Mouse (Mus musculus) cortical plate, adult 2 months (tissue): ENCODE data around the gene Kdm6b. TPM values are rescaled to one million over a fixed set of nuclear protein-coding genes. Genes with fewer than 3 reads are reported as not detected.

ENCODE experiments used
- H3K27ac ChIP-seq: fragments of 200-500 bp; 2 replicates; pipeline ENCODE4 v1.5.1; 2012; ENCODE audit warnings: low read length, control low read depth, inconsistent platforms; ENCODE audit not compliant: insufficient read depth
- H3K4me1 ChIP-seq: fragments of 200-500 bp; 2 replicates; pipeline ENCODE4 v1.6.1; 2011; ENCODE audit warnings: low read length; ENCODE audit not compliant: control insufficient read depth, insufficient read depth
- H3K4me3 ChIP-seq: fragments of 200-500 bp; 2 replicates; pipeline ENCODE4 v1.5.1; 2011; ENCODE audit warnings: mild to moderate bottlenecking, low read length, control low read depth; ENCODE audit not compliant: insufficient read depth
- CTCF ChIP-seq: fragments of 200-500 bp; IDR thresholded peaks from 2 replicates; pipeline ENCODE4 v1.5.1; 2011; ENCODE audit warnings: mild to moderate bottlenecking, control low read depth, low read length; ENCODE audit not compliant: insufficient read depth; ENCODE audit errors: extremely low read depth
- POLR2A ChIP-seq: fragments of 200-500 bp; IDR thresholded peaks from 2 replicates; pipeline ENCODE4 v1.6.1; 2011; ENCODE audit warnings: mild to moderate bottlenecking, low read length, control low read depth; ENCODE audit not compliant: insufficient read depth; ENCODE audit errors: extremely low read depth
- polyA plus RNA-seq: library from polyadenylated mRNA; depleted of rRNA; stranded (reverse); fragments of >200 nt; gene quantifications from 2 replicates; pipeline ENCODE4 v1.2.3, GENCODE M21; 2012

Kdm6b gene
- polyA plus RNA-seq, 1 experiment = 5.3 TPM

DNA sequence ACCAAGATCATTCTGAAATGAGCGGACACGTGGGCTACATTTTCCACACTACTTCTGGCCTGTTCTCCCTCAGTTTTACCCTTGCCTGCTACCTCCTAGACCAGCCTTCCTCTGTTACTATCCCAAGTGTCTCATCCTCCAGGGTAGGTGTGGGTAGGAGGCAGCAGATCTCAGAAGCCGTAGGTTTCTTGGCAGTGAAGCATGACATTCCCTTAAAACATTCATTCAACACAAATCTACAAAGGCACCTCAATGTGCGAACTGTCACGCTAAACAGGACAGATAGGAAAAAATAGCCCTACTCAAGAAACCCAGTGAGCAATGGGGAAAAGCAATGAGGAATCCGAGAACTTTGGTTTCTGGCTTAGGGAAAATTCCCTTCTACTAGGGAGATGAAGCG lies 927 bp downstream of the Kdm6b start:
- peak overlapping the region; percentile 63; the same call in 1 of the 2 replicates for H3K4me3 ChIP-seq
- H3K27ac ChIP-seq = no peak overlapping the region
- H3K4me1 ChIP-seq = peaks cover 6% of the 10 kb centered on the region
- no peak for TF ChIP-seq CTCF
- TF ChIP-seq POLR2A = no peak

DNA sequence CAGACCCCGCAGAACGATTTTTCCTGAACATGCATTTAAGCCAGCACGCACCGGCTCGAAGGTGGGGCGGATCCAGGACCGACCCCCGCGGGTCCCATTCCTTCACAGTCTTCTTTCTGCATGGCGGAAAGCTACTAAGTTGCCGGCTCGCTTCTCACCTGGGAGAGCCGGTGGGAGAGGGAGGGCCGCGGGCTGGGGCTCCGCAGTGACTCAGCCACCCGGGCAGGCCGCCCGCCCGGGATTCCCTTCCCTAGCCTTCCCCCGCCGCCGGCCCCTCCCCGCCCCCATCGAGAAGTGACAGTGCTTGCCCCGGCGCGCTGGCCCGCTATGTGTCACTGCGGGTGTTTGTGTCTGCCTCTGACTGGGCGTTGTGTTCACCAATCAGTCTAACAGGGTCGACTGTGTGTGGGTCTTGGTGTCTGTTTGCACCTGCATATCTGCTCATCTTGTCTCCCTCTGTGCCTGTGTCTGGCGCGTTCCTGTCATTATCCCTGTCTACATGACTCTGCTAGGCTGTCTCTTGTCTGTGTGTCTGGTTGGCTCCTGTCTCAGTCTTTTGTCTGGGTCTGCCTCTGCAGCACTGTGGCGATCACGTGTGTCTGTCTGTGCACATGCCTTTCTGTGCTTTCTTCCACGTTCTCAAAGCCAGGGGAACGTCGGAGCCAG lies 1.8 kb downstream of the Kdm6b start:
- peak overlapping the region; percentile 85 for H3K27ac ChIP-seq
- H3K4me3 ChIP-seq = peak overlapping the region; percentile 63
- H3K4me1 ChIP-seq = peaks cover 6% of the 10 kb centered on the region
- TF ChIP-seq POLR2A (peak; percentile 72), CTCF (no peak)

DNA sequence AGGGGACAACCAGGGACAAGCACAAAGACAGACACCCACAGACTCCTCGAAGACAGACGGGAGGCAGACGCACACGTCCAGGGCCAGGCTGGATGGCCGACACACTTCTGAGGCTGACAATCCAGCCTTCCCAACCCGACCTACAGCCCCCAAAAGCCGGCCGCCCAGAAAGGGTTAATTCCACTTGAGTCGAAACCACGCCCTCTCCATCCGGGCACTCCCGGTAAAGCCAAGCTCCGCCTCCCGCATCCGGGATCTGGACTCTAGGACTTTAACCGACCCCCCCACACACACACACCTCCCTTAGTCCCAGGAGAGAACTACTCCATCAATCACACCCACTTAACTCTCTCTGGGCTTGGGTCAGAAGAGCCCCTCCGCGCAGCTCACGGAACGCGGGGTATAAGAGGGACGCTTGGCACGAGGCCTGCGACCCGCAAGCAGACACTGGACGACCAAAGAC lies 2.4 kb downstream of the Kdm6b start:
- TF ChIP-seq CTCF (no peak), POLR2A (peak; percentile 67; the same call in 1 of the 2 replicates)
- Histone ChIP-seq H3K4me1 (peaks cover 6% of the 10 kb centered on the region), H3K4me3 (peak overlapping the region; percentile 63), H3K27ac (peak overlapping the region; percentile 94)

DNA sequence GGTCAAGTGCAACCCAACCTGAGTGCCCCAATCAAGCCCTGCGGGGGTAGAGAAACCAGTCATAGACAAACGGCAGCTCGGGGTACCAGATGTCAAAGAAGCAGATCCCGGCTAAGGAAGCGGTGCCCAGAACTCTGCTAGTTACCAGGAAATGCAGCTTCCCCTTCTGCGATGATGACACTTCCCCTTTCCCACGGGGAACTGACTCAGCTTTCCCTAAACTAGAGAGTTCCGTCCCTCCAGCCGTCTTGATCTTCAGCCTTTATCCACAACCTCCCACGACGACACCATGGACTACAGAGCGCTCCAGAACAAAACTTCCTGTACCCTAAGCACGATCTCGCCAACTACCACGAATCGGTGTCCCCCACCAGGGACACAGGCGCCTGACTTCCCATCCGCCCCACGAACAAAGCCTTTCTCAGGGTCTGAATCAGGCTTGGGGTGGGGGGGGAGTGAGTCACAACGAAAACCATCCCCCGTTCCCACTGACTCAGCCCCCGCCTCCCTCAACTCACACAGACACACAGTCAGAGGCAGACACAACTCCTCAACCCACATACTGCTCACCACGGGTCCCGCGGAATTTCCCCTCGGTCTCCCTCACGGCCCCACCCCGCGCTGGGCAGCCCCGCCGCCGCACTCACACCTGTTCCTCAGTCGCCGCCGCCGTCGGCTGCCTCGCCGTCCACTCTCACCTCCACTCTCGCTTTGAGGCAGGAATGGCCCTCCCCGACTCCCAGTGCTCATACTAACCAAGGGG lies 3.0 kb downstream of the Kdm6b start:
- peak overlapping the region; percentile 63 for H3K4me3 ChIP-seq
- H3K4me1 ChIP-seq = peaks cover 6% of the 10 kb centered on the region
- H3K27ac ChIP-seq = peak overlapping the region; percentile 94
- TF ChIP-seq POLR2A (no peak), CTCF (no peak)

DNA sequence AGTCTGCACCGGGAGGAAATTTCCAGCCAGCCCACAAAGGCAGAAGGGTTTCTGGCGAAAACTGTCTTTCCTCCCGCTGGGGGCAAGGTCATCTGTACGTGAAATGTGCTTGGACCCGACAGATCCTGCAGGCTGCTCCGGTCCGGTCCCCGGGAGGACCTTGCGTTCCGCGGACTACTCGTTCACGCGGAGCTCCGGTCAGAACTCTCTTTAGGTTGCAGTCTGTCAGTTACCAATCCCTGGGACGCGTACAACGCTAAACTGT lies 3.5 kb downstream of the Kdm6b start:
- peak overlapping the region; percentile 94 for H3K27ac ChIP-seq
- H3K4me3 ChIP-seq = peak overlapping the region; percentile 63
- no peak for TF ChIP-seq POLR2A
- TF ChIP-seq CTCF = no peak
- H3K4me1 ChIP-seq = peaks cover 6% of the 10 kb centered on the region

DNA sequence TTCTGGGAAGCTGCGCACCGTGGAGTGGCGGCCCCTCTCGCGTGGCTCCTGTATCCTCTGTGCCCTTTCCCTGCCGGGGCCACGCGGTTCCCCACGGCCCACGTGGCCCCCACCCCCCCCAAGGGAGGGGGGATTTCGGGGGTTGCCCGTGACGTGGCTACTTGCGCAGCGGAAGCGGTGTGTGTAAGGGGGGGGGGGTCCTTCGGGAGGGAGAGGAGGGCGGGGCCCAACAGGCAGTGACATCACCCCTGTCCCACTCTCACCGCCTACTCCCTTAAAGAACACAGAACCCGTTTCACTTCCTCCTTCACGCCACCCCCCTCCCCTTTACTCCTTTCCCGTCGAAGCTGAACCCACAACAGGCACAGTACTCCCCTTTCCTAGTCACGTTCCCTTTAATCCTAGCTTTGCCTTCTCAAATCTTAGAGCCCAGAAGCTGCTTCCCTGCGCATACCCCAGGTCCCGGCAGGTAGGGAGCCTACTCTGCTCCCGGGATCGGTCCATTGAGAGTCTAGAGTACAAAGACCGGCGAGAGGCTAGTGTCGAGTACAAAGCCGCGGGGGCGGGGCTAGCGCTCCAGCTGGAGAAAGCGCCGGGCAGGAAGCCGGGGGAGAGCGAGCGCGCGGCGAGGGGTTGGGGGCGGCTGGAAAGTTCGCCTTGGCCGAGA lies 4.0 kb downstream of the Kdm6b start:
- H3K4me3 ChIP-seq = peak overlapping the region; percentile 63

DNA sequence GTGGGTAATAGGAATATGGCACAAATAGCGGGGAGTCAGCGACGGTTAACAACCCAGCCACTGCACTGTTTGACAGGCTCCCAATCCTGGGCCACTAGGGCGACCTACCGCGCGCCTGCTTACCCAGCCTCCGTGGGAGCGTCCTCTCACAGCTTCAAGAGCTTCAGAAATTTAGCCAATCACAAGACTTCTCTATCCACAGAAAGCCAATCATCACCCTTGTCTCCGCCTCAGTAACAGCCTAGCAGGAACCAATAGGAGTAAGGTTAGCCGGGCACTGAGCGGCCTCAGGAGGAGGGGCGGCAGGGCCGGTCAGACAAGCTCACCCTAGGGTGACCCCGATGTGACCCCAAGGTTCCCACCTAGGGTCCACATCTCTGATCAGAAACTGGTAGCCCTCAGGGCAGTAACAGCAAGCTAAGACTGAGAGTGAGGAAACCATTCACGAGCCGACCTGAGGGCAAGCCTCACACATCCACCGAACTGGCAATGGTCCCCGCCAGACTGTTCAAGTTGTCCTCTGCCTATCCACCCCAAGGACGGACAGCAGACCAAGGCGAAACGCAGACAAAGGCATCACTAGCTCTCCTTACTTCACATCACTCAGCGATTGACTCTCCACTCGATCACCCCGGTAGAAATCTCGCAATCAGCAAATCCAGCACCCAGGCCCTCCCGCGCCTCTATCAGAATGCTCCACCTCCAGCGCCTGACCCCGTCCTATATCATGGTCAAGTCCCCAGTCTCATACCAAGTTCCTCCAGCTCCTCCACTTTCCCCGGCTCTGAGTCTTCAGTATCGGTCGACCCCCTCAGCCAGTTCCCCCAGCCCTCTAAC lies 4.7 kb downstream of the Kdm6b start:
- Histone ChIP-seq H3K4me3 (peak overlapping the region; percentile 63), H3K4me1 (peaks cover 4% of the 10 kb centered on the region), H3K27ac (peak overlapping the region; percentile 68)
- peak; percentile 45; the same call in 1 of the 2 replicates for TF ChIP-seq POLR2A
- no peak for TF ChIP-seq CTCF

More for the DNA sequence above, 4.0 kb downstream of the Kdm6b start:
- no peak for TF ChIP-seq CTCF
- peak; percentile 55 for TF ChIP-seq POLR2A
- peaks cover 6% of the 10 kb centered on the region for H3K4me1 ChIP-seq
- H3K27ac ChIP-seq = peak overlapping the region; percentile 94

DNA sequence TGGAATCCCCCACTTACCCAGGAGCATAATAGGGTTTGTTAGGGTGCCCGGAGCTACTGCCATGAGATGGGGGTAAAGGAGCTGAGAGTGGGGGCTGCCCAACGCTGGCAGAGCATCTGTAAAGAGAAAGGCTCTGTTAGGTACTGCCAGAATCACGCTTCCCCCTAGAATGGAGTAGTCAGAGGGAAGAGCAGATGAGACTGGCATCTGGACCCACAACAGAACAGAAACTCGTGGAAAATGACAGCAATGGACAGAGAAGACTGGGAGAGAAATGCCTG lies 5.8 kb downstream of the Kdm6b start:
- H3K4me3 ChIP-seq = no peak overlapping the region
- no peak for TF ChIP-seq POLR2A
- no peak for TF ChIP-seq CTCF
- no peak overlapping the region for H3K27ac ChIP-seq
- H3K4me1 ChIP-seq = peaks cover 4% of the 10 kb centered on the region

DNA sequence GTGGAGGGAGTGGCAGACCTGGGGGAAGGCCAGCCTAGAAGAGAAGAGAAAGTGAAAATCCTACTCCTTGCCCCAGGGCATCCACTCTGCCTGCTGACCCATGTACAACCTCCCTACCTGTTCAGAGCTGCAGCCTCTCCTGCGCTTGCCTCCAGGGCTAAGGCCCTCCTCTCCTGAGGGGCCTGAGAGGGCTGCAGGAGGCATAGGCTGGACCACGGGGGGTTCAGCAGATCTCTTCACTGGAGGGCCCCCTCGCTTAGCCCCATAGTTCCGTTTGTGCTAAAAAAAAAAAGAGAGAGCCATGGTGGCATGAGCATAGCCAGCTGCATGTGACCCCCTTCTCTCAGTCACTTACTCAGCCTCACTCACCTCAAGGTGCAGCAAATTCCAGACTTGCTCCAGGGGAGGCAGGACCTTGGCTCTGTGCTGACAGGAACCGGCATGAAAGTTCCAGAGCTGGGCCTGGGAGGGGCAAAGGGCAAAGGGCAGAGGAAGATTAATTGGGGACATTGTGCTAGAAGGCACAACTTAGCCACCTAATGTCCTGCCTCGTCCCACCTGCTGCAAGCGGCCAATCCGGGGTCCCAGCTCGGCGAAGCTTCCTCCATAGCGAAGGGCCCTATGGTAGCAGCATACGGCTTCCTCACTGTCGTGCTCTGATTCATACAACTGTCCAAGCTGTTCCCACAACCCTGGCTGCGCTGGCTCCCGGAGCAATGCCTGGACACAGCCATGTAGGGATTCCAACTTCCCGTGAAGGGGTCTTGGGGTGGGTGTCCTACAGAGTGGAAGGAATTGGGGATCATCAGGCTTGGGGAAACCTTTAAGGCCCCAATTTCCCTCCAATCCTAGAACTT lies 6.4 kb downstream of the Kdm6b start:
- Histone ChIP-seq H3K4me3 (no peak overlapping the region), H3K27ac (no peak overlapping the region), H3K4me1 (peaks cover 4% of the 10 kb centered on the region)
- TF ChIP-seq POLR2A (no peak), CTCF (no peak)
